Mouse (Mus musculus): ENCODE measurements around the gene C2cd2. TPM values are rescaled to one million over a fixed set of nuclear protein-coding genes. Genes with fewer than 3 reads are reported as not detected.

The C2cd2 gene
- total RNA-seq, 2 experiments from 2014 or later = 10.5 to 14.7 TPM

GRCm38 (mm10) chr16:97823311-97824007 is 138.9 kb downstream of the C2cd2 start:
- ATAC-seq (replicated peaks; ENCODE audit: poor library complexity, severe bottlenecking) = no peak

GRCm38 (mm10) chr16:97819532-97819931 is 142.9 kb downstream of the C2cd2 start:
- ATAC-seq (replicated peaks; ENCODE audit: poor library complexity, severe bottlenecking) = no peak

GRCm38 (mm10) chr16:97817414-97817813 is 145.0 kb downstream of the C2cd2 start:
- ATAC-seq (replicated peaks; ENCODE audit: poor library complexity, severe bottlenecking) = no peak

GRCm38 (mm10) chr16:97815269-97815668 is 147.1 kb downstream of the C2cd2 start:
- ATAC-seq (replicated peaks; ENCODE audit: poor library complexity, severe bottlenecking) = no peak

GRCm38 (mm10) chr16:97814060-97814459 is 148.3 kb downstream of the C2cd2 start:
- no peak for ATAC-seq (replicated peaks; ENCODE audit: poor library complexity, severe bottlenecking)

- no peak for ATAC-seq (replicated peaks; ENCODE audit: poor library complexity, severe bottlenecking)
Measured at GRCm38 (mm10) chr16:97808881-97809280, 153.5 kb downstream of the C2cd2 start.

- ATAC-seq (replicated peaks; ENCODE audit: poor library complexity, severe bottlenecking) = no peak
Measured at GRCm38 (mm10) chr16:97805646-97806045, 156.8 kb downstream of the C2cd2 start.

Other genes with a start within 250 kb of the C2cd2 start
- not detected in 2 replicates for gene Ripk4, start 198.8 kb downstream of the C2cd2 start, total RNA-seq (2014; fragmentation: Nextera tagmentation)
- not detected in 2 replicates for gene Ripk4, start 198.8 kb downstream of the C2cd2 start, total RNA-seq (2017)
- 29.2 TPM in 2 replicates for gene Prdm15, start 110.7 kb downstream of the C2cd2 start, total RNA-seq (2014; fragmentation: Nextera tagmentation)
- gene Prdm15, start 110.7 kb downstream of the C2cd2 start, total RNA-seq (2017) = 15.0 and 17.3 TPM in 2 replicates
- 9.5 and 11.3 TPM in 2 replicates for gene Zbtb21, start within 50 bp of the C2cd2 start, total RNA-seq (2014; fragmentation: Nextera tagmentation)
- gene Zbtb21, start within 50 bp of the C2cd2 start, total RNA-seq (2017) = 9.4 and 11.4 TPM in 2 replicates
- gene B230307C23Rik, start 34.7 kb upstream of the C2cd2 start, total RNA-seq (2014; fragmentation: Nextera tagmentation) = 39.0 and 72.4 TPM in 2 replicates
- gene B230307C23Rik, start 34.7 kb upstream of the C2cd2 start, total RNA-seq (2017) = 28.9 and 68.4 TPM in 2 replicates
- 62.8 and 64.4 TPM in 2 replicates for gene A630089N07Rik, start 119.9 kb upstream of the C2cd2 start, total RNA-seq (2014; fragmentation: Nextera tagmentation)
- gene A630089N07Rik, start 119.9 kb upstream of the C2cd2 start, total RNA-seq (2017) = 45.6 and 65.1 TPM in 2 replicates

Data from granulocyte monocyte progenitor cell, adult 5-6 weeks (primary cell).